Mouse (Mus musculus) midbrain, embryonic 16.5 days (tissue): ENCODE measurements at regions not wholly inside any gene's neighbourhood (a gene's known extent, or its start where the extent isn't known, plus 50 kb on each side); places are given as distances from the start of the nearest gene placed in this dataset.

Source experiments
- ATAC-seq: fragments of 200-750 bp; cut with Nextera tagmentation; 2 replicates; pipeline ENCODE4 v1.8.0; 2017; ENCODE audit warnings: moderate TSS enrichment
- H3K27ac ChIP-seq: fragments of 300-500 bp; sonication (generic); 2 replicates; pipeline ENCODE4 v1.5.1; 2014; ENCODE audit warnings: mild to moderate bottlenecking, low read length, mixed read lengths
- H3K27me3 ChIP-seq: fragments of 300-500 bp; sonication (generic); 2 replicates; pipeline ENCODE4 v1.6.1; 2014; ENCODE audit warnings: low read depth, low read length, mixed read lengths; ENCODE audit not compliant: control insufficient read depth, insufficient read depth
- H3K36me3 ChIP-seq: fragments of 300-500 bp; sonication (generic); 2 replicates; pipeline ENCODE4 v1.6.1; 2014; ENCODE audit warnings: mild to moderate bottlenecking, low read length, moderate library complexity, mixed read lengths; ENCODE audit not compliant: control insufficient read depth, insufficient read depth
- H3K4me1 ChIP-seq: fragments of 300-500 bp; sonication (generic); 2 replicates; pipeline ENCODE4 v1.6.1; 2014; ENCODE audit warnings: mild to moderate bottlenecking, low read length, mixed read lengths; ENCODE audit not compliant: control insufficient read depth, insufficient read depth
- H3K4me2 ChIP-seq: fragments of 300-500 bp; sonication (generic); 2 replicates; pipeline ENCODE4 v1.6.1; 2014; ENCODE audit warnings: mild to moderate bottlenecking, low read length, mixed read lengths
- H3K4me3 ChIP-seq: fragments of 300-500 bp; sonication (generic); 2 replicates; pipeline ENCODE4 v1.5.1; 2014; ENCODE audit warnings: low read depth, mild to moderate bottlenecking, low read length, moderate library complexity, mixed read lengths
- H3K9ac ChIP-seq: fragments of 300-500 bp; sonication (generic); 2 replicates; pipeline ENCODE4 v1.6.1; 2014; ENCODE audit warnings: low read depth, low read length, mixed read lengths
- H3K9me3 ChIP-seq: fragments of 300-500 bp; sonication (generic); replicated peaks from 2 replicates; pipeline ENCODE4 v1.6.1; 2014; ENCODE audit warnings: mild to moderate bottlenecking, low read length, mixed read lengths; ENCODE audit not compliant: control insufficient read depth, poor library complexity, severe bottlenecking
- WGBS: fragments of 180-500 bp; shearing (Covaris S2); extraction: QIAGEN DNeasy Blood & Tissue Kit; methylation state at CpG from one replicate; pipeline ENCODE4 v1.1.7; 2014; 5-methylcytosine and 5-hydroxymethylcytosine counted together

- 34% methylated on average over 18 of the region's 18 CpGs for WGBS
- ATAC-seq: no peak; the same call in 1 of the 2 replicates
These were observed 202.0 kb downstream of the Nuak1 start for GRCm38 (mm10) chr10:84238279-84238963.

GRCm38 (mm10) chr10:84243283-84243682 lies 197.1 kb downstream of the Nuak1 start:
- H3K9me3 ChIP-seq: peaks cover 10% of the 10 kb centered on the region; the same call in 1 of the 2 replicates
- ATAC-seq: no peak

More at GRCm38 (mm10) chr10:84238279-84238963, 202.0 kb downstream of the Nuak1 start:
- Histone ChIP-seq H3K4me2 (no peak overlapping the region), H3K27me3 (no peaks in the 10 kb centered on the region), H3K4me3 (no peak overlapping the region), H3K9me3 (peaks cover 10% of the 10 kb centered on the region; the same call in 1 of the 2 replicates), H3K4me1 (peaks cover 3% of the 10 kb centered on the region; the same call in 1 of the 2 replicates), H3K27ac (no peak overlapping the region), H3K9ac (no peak overlapping the region), H3K36me3 (no peaks in the 10 kb centered on the region)

GRCm38 (mm10) chr10:84249346-84249745 lies 191.1 kb downstream of the Nuak1 start:
- no peaks in the 10 kb centered on the region for H3K4me1 ChIP-seq
- ATAC-seq: no peak
- H3K27me3 ChIP-seq: no peaks in the 10 kb centered on the region
- H3K9ac ChIP-seq: no peak overlapping the region
- no peak overlapping the region for H3K27ac ChIP-seq
- no peak overlapping the region for H3K4me3 ChIP-seq
- no peaks in the 10 kb centered on the region for H3K9me3 ChIP-seq
- no peaks in the 10 kb centered on the region for H3K36me3 ChIP-seq
- 92% methylated on average over 3 of the region's 3 CpGs for WGBS
- H3K4me2 ChIP-seq: no peak overlapping the region

More at GRCm38 (mm10) chr10:84243283-84243682, 197.1 kb downstream of the Nuak1 start:
- Histone ChIP-seq H3K27ac (no peak overlapping the region), H3K4me1 (peaks cover 3% of the 10 kb centered on the region; the same call in 1 of the 2 replicates), H3K9ac (no peak overlapping the region), H3K4me2 (no peak overlapping the region), H3K4me3 (no peak overlapping the region), H3K36me3 (no peaks in the 10 kb centered on the region), H3K27me3 (no peaks in the 10 kb centered on the region)
- WGBS: 90% methylated on average over 5 of the region's 5 CpGs

DNA sequence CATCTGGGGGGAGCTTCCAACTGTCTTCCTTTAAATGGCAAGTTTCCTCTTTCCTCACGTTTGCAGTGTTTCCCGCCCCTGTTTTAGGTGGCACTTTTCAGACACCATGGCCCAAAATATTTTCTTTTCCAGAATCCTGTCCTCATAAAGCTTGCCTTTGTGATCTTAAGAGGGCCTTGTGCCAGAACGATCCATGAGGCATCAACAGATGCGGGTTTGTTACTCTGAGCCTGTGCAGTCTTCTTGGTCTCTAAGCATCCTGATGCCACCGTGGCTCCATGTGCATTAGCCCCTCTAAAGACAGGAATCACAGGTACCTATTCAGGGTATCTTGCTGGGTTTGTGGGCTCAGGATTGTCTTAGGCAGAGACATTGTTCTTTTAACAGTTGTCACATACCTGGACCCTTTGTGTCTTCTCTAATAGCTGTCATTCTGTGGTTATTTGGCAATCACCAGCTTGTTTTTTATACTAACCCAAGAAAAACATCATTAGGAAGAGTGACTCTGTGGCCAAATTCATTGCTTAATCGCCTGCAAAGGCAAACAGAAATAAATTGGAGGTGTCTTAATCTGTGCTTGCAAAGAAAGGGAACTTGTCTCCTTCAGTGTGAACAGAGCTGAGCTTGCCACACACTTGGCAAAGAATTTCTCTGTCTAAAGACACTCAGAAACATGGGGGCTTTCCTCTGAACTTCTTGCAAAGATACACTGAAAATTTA lies 179.3 kb downstream of the Nuak1 start:
- no peak overlapping the region for H3K9ac ChIP-seq
- H3K4me3 ChIP-seq: no peak overlapping the region
- no peaks in the 10 kb centered on the region for H3K27me3 ChIP-seq
- 83% methylated on average over 6 of the region's 6 CpGs for WGBS
- no peaks in the 10 kb centered on the region for H3K36me3 ChIP-seq
- H3K4me2 ChIP-seq: no peak overlapping the region
- no peaks in the 10 kb centered on the region for H3K4me1 ChIP-seq
- no peak for ATAC-seq
- H3K9me3 ChIP-seq: no peaks in the 10 kb centered on the region
- no peak overlapping the region for H3K27ac ChIP-seq

DNA sequence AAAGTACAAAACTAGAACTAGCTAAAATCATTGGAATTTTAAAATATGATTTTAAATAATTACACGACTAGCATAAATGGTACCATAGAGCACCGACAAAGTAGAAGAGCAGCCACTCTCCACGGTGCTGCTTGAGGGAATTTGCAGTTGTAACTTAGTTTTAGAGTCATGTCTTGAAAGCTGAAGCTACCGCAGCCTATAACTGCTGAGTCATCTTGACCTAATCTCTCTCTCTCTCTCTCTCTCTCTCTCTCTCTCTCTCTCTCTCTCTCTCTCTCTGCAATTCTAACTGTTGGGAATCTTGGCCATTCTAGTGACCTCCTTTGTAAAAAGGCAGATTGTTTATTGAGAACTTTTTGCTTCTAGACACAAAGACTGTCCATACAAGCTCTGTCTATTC lies 177.5 kb downstream of the Nuak1 start:
- Histone ChIP-seq H3K27ac (no peak overlapping the region), H3K4me1 (no peaks in the 10 kb centered on the region), H3K27me3 (no peaks in the 10 kb centered on the region), H3K4me2 (no peak overlapping the region), H3K36me3 (no peaks in the 10 kb centered on the region), H3K9ac (no peak overlapping the region), H3K4me3 (no peak overlapping the region), H3K9me3 (no peaks in the 10 kb centered on the region)
- WGBS: 89% methylated on average over 4 of the region's 4 CpGs
- ATAC-seq: no peak

DNA sequence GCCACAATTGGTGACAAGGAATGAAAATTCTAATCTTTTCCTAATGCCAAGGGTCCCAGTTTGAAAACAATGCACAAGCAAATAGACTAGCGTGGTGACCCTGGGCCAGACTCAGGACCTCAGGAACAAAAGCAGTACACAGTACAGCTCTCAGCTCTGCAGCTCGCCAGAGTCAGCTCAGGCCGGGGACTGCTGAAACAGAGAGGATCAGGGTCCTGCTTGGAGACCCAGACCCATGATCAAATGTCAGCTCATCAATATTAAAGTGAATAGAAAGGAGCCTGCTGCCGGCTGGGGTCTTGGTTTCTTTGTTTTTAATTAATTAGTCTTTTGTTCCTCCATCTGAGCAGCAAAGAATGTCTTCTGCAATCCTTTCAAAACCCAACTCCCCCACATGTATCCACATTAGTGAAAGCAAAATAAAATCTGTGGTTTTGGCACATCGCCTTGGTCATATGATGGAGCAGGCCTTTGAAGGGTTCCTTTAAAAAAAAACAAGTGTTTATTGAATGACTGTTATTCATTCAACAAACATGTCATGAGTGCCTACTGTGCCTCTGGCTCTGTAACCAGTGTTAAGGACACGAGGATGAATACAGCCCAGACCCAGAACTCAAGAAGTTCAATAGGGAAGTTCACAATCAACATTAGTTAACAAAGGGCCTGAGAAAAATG lies 154.4 kb downstream of the Nuak1 start:
- H3K4me1 ChIP-seq: no peaks in the 10 kb centered on the region
- H3K9ac ChIP-seq: no peak overlapping the region
- no peaks in the 10 kb centered on the region for H3K27me3 ChIP-seq
- no peak for ATAC-seq
- no peak overlapping the region for H3K4me3 ChIP-seq
- H3K4me2 ChIP-seq: no peak overlapping the region
- WGBS: 40% methylated on average over 6 of the region's 6 CpGs
- H3K9me3 ChIP-seq: no peaks in the 10 kb centered on the region
- no peaks in the 10 kb centered on the region for H3K36me3 ChIP-seq
- no peak overlapping the region for H3K27ac ChIP-seq

GRCm38 (mm10) chr10:84294422-84294821 lies 146.0 kb downstream of the Nuak1 start:
- Histone ChIP-seq H3K27me3 (no peaks in the 10 kb centered on the region), H3K4me1 (no peaks in the 10 kb centered on the region), H3K4me2 (no peak overlapping the region), H3K9ac (no peak overlapping the region), H3K9me3 (no peaks in the 10 kb centered on the region), H3K36me3 (no peaks in the 10 kb centered on the region), H3K4me3 (no peak overlapping the region), H3K27ac (no peak overlapping the region)
- no peak for ATAC-seq
- WGBS: 92% methylated on average over 4 of the region's 4 CpGs

- 83% methylated on average over 3 of the region's 3 CpGs for WGBS
- no peak overlapping the region for H3K9ac ChIP-seq
- no peak for ATAC-seq
These were observed 144.2 kb downstream of the Nuak1 start for GRCm38 (mm10) chr10:84296168-84296567.

GRCm38 (mm10) chr10:84301561-84301960 lies 138.8 kb downstream of the Nuak1 start:
- no peaks in the 10 kb centered on the region for H3K9me3 ChIP-seq
- no peaks in the 10 kb centered on the region for H3K36me3 ChIP-seq
- H3K27me3 ChIP-seq: no peaks in the 10 kb centered on the region
- no peak overlapping the region for H3K4me2 ChIP-seq
- H3K4me1 ChIP-seq: no peaks in the 10 kb centered on the region
- no peak overlapping the region for H3K27ac ChIP-seq
- H3K4me3 ChIP-seq: no peak overlapping the region
- WGBS: 82% methylated on average over 2 of the region's 2 CpGs
- ATAC-seq: no peak
- no peak overlapping the region for H3K9ac ChIP-seq

More at GRCm38 (mm10) chr10:84296168-84296567, 144.2 kb downstream of the Nuak1 start:
- no peaks in the 10 kb centered on the region for H3K9me3 ChIP-seq
- H3K4me2 ChIP-seq: no peak overlapping the region
- H3K27me3 ChIP-seq: no peaks in the 10 kb centered on the region
- no peak overlapping the region for H3K27ac ChIP-seq
- H3K36me3 ChIP-seq: no peaks in the 10 kb centered on the region
- no peak overlapping the region for H3K4me3 ChIP-seq
- no peaks in the 10 kb centered on the region for H3K4me1 ChIP-seq
